Mouse (Mus musculus) yolk sac, embryonic 10.5 days (tissue): ENCODE results near the gene Gm14393.
"Not testable (repeated sequence)": the region's sequence is repeated elsewhere in the genome, so short reads cannot be mapped to it uniquely, and the experiment has no call there.

ENCODE experiments used
- DNase-seq: peaks from one replicate; pipeline ENCODE4 v3.0.0-alpha.2; 2017; ENCODE audit warnings: low spot score

The Gm14393 gene

GRCm38 (mm10) chr2:175067681-175068261 is at the start of gene Gm14393:
Gm14393 (minus strand) TSS chr2:175067781.
- not testable (repeated sequence) for DNase-seq

- DNase-seq = not testable (repeated sequence)
These were observed 23.3 kb downstream of the Gm14393 start for GRCm38 (mm10) chr2:175044268-175044667.
